Mouse (Mus musculus): ENCODE data around the gene Mup12.
"Not testable (repeated sequence)": the region's sequence is repeated elsewhere in the genome, so short reads cannot be mapped to it uniquely, and the experiment has no call there.

Gene Mup12

DNA sequence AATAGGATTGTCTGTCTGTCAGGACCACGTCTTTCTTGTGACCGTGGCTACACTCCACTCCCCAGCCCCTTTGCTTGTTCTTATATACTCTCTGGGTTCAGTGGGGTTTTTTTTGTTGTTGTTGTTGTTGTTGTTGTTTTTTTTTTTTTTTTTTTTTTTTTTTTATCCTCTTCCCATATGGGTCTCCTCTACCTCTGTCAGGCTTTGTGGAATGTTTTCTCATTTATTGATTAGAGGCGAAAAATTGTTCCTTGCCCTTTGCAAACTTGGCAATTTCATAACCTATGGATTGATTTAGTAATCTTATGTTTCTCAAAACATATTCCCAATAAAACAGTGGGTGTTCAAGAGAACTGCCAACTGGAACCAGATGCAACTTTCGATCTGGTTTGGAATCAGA, at the start of gene Mup12:
TSS of gene Mup12 (minus strand) at position 101 of the 400 bp plus-strand sequence.
- not testable (repeated sequence) for DNase-seq (ENCODE audit: low spot score in 2 of 2)
